Mouse (Mus musculus) stomach, postnatal 0 days (tissue): ENCODE data around the gene Mesp1. TPM values are rescaled to one million over a fixed set of nuclear protein-coding genes. Genes with fewer than 3 reads are reported as not detected.

Source experiments
- ATAC-seq: fragments of 200-750 bp; cut with Nextera tagmentation; 2 replicates; pipeline ENCODE4 v1.8.0; 2017; ENCODE audit not compliant: low FRiP score, low TSS enrichment
- DNase-seq: peaks from one replicate; pipeline ENCODE4 v3.0.0-alpha.2; 2016; ENCODE audit warnings: low spot score
- H3K27ac ChIP-seq: fragments of 300-500 bp; sonication (generic); replicated peaks from 2 replicates; pipeline ENCODE4 v1.5.1; 2014; ENCODE audit warnings: mild to moderate bottlenecking, control low read depth
- H3K27me3 ChIP-seq: fragments of 300-500 bp; sonication (generic); 2 replicates; pipeline ENCODE4 v1.6.1; 2014; ENCODE audit warnings: low read length; ENCODE audit not compliant: control insufficient read depth, insufficient read depth
- H3K36me3 ChIP-seq: fragments of 300-500 bp; sonication (generic); 2 replicates; pipeline ENCODE4 v1.6.1; 2014; ENCODE audit warnings: low read length, mixed read lengths; ENCODE audit not compliant: control insufficient read depth, insufficient read depth
- H3K4me1 ChIP-seq: fragments of 300-500 bp; sonication (generic); replicated peaks from 2 replicates; pipeline ENCODE4 v1.6.1; 2014; ENCODE audit warnings: antibody characterized with exemption; ENCODE audit not compliant: control insufficient read depth, insufficient read depth
- H3K4me2 ChIP-seq: fragments of 300-500 bp; sonication (generic); replicated peaks from 2 replicates; pipeline ENCODE4 v1.6.1; 2014; ENCODE audit warnings: low read depth, mild to moderate bottlenecking, control low read depth, moderate library complexity
- H3K4me3 ChIP-seq: fragments of 300-500 bp; sonication (generic); 2 replicates; pipeline ENCODE4 v1.5.1; 2014; ENCODE audit warnings: low read depth, low read length, control low read depth
- H3K9ac ChIP-seq: fragments of 300-500 bp; sonication (generic); 2 replicates; pipeline ENCODE4 v1.6.1; 2014; ENCODE audit warnings: mild to moderate bottlenecking, low read length, control low read depth, mixed read lengths
- H3K9me3 ChIP-seq: fragments of 300-500 bp; sonication (generic); 2 replicates; pipeline ENCODE4 v1.6.1; 2016; ENCODE audit warnings: low read length; ENCODE audit not compliant: control insufficient read depth
- CTCF ChIP-seq: IDR thresholded peaks from 2 replicates; pipeline ENCODE4 v1.5.1; 2016; ENCODE audit warnings: antibody characterized with exemption, low read depth, mild to moderate bottlenecking, moderate library complexity
- EP300 ChIP-seq: optimal IDR thresholded peaks from 2 replicates; pipeline ENCODE3; 2016; ENCODE audit warnings: antibody characterized with exemption
- WGBS: fragments of 180-500 bp; shearing (Covaris S2); extraction: QIAGEN DNeasy Blood & Tissue Kit; methylation state at CpG from one replicate; pipeline ENCODE4 v1.1.7; 2014; 5-methylcytosine and 5-hydroxymethylcytosine counted together
- polyA plus RNA-seq: library from polyadenylated mRNA; unstranded; fragments of >200 nt; fragmentation: Nextera tagmentation; extraction: Ambion mirVana; gene quantifications from 2 replicates; pipeline ENCODE4 v1.2.1, GENCODE M21; 2015

Gene Mesp1
- polyA plus RNA-seq, 1 experiment from 2014 or later: not detected

DNA sequence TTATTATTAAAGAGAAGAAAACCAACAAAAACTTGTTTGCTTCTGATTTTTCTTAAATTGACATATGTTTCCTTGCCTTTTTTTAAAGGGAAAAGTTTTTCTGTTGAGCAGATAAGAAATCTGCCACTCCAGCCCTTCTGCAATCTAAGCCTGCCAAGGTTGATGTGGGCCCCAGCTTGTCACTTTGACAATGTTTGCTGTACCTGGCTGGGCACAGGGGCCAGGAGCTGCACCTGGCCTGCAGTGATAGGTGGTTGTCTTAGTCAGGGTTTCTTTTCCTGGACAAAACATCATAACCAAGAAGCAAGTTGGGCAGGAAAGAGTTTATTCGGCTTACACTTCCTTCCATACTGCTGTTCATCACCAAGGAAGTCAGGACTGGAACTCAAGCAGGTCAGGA, 19.8 kb upstream of the Mesp1 start:
- Histone ChIP-seq H3K27me3 (no peaks in the 10 kb centered on the region), H3K9me3 (no peaks in the 10 kb centered on the region), H3K4me3 (no peak overlapping the region), H3K9ac (no peak overlapping the region), H3K4me1 (no peaks in the 10 kb centered on the region), H3K27ac (no peak overlapping the region), H3K36me3 (no peaks in the 10 kb centered on the region), H3K4me2 (no peak overlapping the region)
- no peak for TF ChIP-seq EP300
- no peak for TF ChIP-seq CTCF
- WGBS: 63% methylated on average over 1 of the region's 1 CpGs
- DNase-seq (no peak), ATAC-seq (no peak)

DNA sequence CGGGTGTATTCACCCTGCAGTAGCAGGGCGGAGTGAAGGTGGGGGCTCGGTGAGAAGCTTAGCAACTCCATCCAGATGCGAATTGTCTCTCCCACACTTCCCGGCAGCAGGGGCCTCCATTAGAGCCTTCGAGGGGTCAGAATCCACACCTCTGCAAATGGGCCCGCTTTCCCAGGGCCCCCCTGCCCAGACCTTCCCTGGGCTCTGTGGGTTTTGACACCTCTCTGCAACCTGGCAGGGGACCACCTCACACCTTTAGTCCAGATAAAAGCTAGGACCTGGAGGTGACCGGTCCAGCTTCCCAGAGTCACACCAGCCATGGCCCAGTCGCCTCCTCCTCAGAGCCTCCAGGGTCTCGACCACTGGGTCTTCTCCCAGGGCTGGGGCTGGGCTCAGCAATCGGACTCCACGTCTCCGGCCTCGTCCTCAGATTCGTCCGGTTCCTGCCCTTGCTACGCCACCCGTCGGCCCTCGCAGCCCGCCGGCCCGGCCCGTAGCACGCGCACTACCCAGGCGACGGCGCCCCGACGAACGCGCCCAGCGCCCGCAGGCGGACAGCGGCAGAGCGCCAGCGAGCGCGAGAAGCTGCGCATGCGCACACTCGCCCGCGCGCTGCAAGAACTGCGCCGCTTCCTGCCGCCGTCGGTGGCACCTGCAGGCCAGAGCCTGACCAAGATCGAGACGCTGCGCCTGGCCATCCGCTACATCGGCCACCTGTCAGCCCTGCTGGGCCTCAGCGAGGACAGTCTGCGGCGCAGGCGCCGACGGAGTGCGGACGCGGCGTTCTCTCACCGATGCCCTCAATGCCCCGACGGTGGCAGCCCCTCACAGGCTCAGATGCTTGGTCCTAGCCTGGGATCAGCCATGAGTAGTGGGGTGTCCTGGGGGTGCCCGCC, 17.3 kb upstream of the Mesp1 start, which contains the start of gene Mesp2:
Gene Mesp2 (plus strand): TSS at position 117 of the 896 bp plus-strand sequence.
- peak within 1 kb of the TSS; percentile 54 for H3K4me2 ChIP-seq
- ATAC-seq: peak; percentile 80
- H3K9me3 ChIP-seq: no peaks in the 10 kb centered on the region
- no peak within 1 kb of the TSS for H3K27ac ChIP-seq
- TF ChIP-seq CTCF (no peak), EP300 (no peak)
- DNase-seq: peak; percentile 83
- no peaks in the 10 kb centered on the region for H3K4me1 ChIP-seq
- H3K27me3 ChIP-seq: no peaks in the 10 kb centered on the region
- no peaks in the 10 kb centered on the region for H3K36me3 ChIP-seq
- WGBS: 13% methylated on average over 66 of the region's 71 CpGs
- H3K9ac ChIP-seq: peak within 1 kb of the TSS; percentile 50; the same call in 1 of the 2 replicates
- H3K4me3 ChIP-seq: peak within 1 kb of the TSS; percentile 16; the same call in 1 of the 2 replicates

GRCm38 (mm10) chr7:79808561-79808960, 15.0 kb upstream of the Mesp1 start:
- WGBS: 73% methylated on average over 7 of the region's 7 CpGs
- H3K27ac ChIP-seq: no peak overlapping the region

DNA sequence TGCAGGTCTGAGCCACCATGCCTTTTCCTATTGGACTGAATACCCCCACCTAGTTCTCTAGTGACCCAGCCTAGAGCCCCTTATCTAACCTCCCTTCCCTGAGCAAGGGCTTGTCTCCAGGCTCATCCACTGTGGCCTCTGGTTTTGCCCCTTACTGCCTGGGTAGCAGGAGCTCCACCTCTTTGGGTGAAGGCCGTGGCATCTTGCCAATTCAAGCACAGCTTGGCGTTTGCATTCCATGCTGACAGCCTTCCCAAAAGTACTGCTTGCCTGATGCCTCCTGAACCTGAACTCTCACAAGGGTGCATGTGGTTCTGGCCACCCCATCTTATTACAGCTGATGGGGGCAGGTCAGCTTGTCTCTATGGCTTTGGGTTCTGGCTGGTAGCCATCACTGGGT, 10.3 kb upstream of the Mesp1 start:
- H3K9me3 ChIP-seq: no peaks in the 10 kb centered on the region
- WGBS: 35% methylated on average over 2 of the region's 2 CpGs
- no peak for ATAC-seq
- no peaks in the 10 kb centered on the region for H3K27me3 ChIP-seq
- no peak overlapping the region for H3K4me2 ChIP-seq
- no peaks in the 10 kb centered on the region for H3K4me1 ChIP-seq
- no peak overlapping the region for H3K4me3 ChIP-seq
- H3K36me3 ChIP-seq: no peaks in the 10 kb centered on the region
- TF ChIP-seq CTCF (no peak), EP300 (no peak)
- H3K9ac ChIP-seq: no peak overlapping the region
- H3K27ac ChIP-seq: no peak overlapping the region
- peak; percentile 63 for DNase-seq

More at GRCm38 (mm10) chr7:79808561-79808960, 15.0 kb upstream of the Mesp1 start:
- DNase-seq (no peak), ATAC-seq (no peak)
- Histone ChIP-seq H3K27me3 (no peaks in the 10 kb centered on the region), H3K36me3 (no peaks in the 10 kb centered on the region), H3K9ac (no peak overlapping the region), H3K4me1 (no peaks in the 10 kb centered on the region), H3K4me3 (no peak overlapping the region), H3K9me3 (no peaks in the 10 kb centered on the region), H3K4me2 (no peak overlapping the region)
- TF ChIP-seq CTCF (no peak), EP300 (no peak)

GRCm38 (mm10) chr7:79802037-79802436, 8.4 kb upstream of the Mesp1 start:
- H3K9ac ChIP-seq: no peak overlapping the region
- TF ChIP-seq EP300: no peak
- TF ChIP-seq CTCF: no peak
- H3K4me3 ChIP-seq: no peak overlapping the region
- no peaks in the 10 kb centered on the region for H3K9me3 ChIP-seq
- no peak overlapping the region for H3K4me2 ChIP-seq
- H3K27ac ChIP-seq: no peak overlapping the region
- no peak for DNase-seq
- ATAC-seq: no peak
- WGBS: 69% methylated on average over 5 of the region's 5 CpGs
- no peaks in the 10 kb centered on the region for H3K4me1 ChIP-seq
- no peaks in the 10 kb centered on the region for H3K27me3 ChIP-seq
- no peaks in the 10 kb centered on the region for H3K36me3 ChIP-seq

- Histone ChIP-seq H3K9ac (no peak overlapping the region), H3K4me2 (no peak overlapping the region), H3K4me1 (no peaks in the 10 kb centered on the region), H3K36me3 (no peaks in the 10 kb centered on the region), H3K4me3 (no peak overlapping the region), H3K9me3 (no peaks in the 10 kb centered on the region), H3K27ac (no peak overlapping the region), H3K27me3 (no peaks in the 10 kb centered on the region)
- no peak for TF ChIP-seq CTCF
- no peak for TF ChIP-seq EP300
- 73% methylated on average over 11 of the region's 11 CpGs for WGBS
- no peak for DNase-seq
- ATAC-seq: no peak
Observed at GRCm38 (mm10) chr7:79801391-79801790, 7.8 kb upstream of the Mesp1 start.
